Mouse (Mus musculus) embryonic facial prominence, embryonic 13.5 days (tissue): ENCODE data around the gene Pask. TPM values are rescaled to one million over a fixed set of nuclear protein-coding genes. Genes with fewer than 3 reads are reported as not detected.

Experiments
- ATAC-seq: fragments of 200-750 bp; cut with Nextera tagmentation; 2 replicates; pipeline ENCODE4 v1.8.0; 2017; ENCODE audit warnings: low read depth; ENCODE audit not compliant: insufficient number of reproducible peaks, insufficient read depth, low FRiP score, low TSS enrichment
- H3K27ac ChIP-seq: fragments of 300-500 bp; sonication (generic); 2 replicates; pipeline ENCODE4 v1.5.1; 2015; ENCODE audit warnings: moderate library complexity, mild to moderate bottlenecking, inconsistent platforms
- H3K27me3 ChIP-seq: fragments of 300-500 bp; sonication (generic); 2 replicates; pipeline ENCODE4 v1.6.1; 2015; ENCODE audit warnings: mild to moderate bottlenecking, inconsistent platforms
- H3K36me3 ChIP-seq: fragments of 300-500 bp; sonication (generic); 2 replicates; pipeline ENCODE4 v1.6.1; 2015; ENCODE audit warnings: mild to moderate bottlenecking, inconsistent platforms
- H3K4me1 ChIP-seq: fragments of 300-500 bp; sonication (generic); 2 replicates; pipeline ENCODE4 v1.6.1; 2015; ENCODE audit warnings: inconsistent platforms
- H3K4me2 ChIP-seq: fragments of 300-500 bp; sonication (generic); 2 replicates; pipeline ENCODE4 v1.6.1; 2015; ENCODE audit warnings: moderate library complexity, mild to moderate bottlenecking, inconsistent platforms
- H3K4me3 ChIP-seq: fragments of 300-500 bp; sonication (generic); 2 replicates; pipeline ENCODE4 v1.5.1; 2015; ENCODE audit warnings: mild to moderate bottlenecking, inconsistent platforms
- H3K9ac ChIP-seq: fragments of 300-500 bp; sonication (generic); 2 replicates; pipeline ENCODE4 v1.6.1; 2015; ENCODE audit warnings: mild to moderate bottlenecking, inconsistent platforms
- H3K9me3 ChIP-seq: fragments of 300-500 bp; sonication (generic); 2 replicates; pipeline ENCODE4 v1.6.1; 2016; ENCODE audit warnings: inconsistent platforms
- WGBS: fragments of 180-500 bp; shearing (Covaris S2); methylation state at CpG from one replicate; pipeline ENCODE4 v1.1.7; 2015; ENCODE audit warnings: mixed read lengths; 5-methylcytosine and 5-hydroxymethylcytosine counted together
- microRNA-seq: library from miRNA; unstranded; fragments of <30 nt; microRNA quantifications from one replicate; pipeline ENCODE4, GENCODE M21; 2016
- polyA plus RNA-seq: library from polyadenylated mRNA; unstranded; fragments of >200 nt; fragmentation: Nextera tagmentation; extraction: Ambion mirVana; gene quantifications from 2 replicates; pipeline ENCODE4 v1.2.1, GENCODE M21; 2015

The Pask gene
- polyA plus RNA-seq, 1 experiment from 2014 or later: 17.7 TPM

GRCm38 (mm10) chr1:93275561-93275960 is 67.7 kb downstream of the Pask start:
- Histone ChIP-seq H3K4me3 (no peak overlapping the region), H3K4me2 (no peak overlapping the region), H3K4me1 (no peaks in the 10 kb centered on the region), H3K27ac (no peak overlapping the region), H3K9me3 (no peaks in the 10 kb centered on the region), H3K27me3 (no peaks in the 10 kb centered on the region), H3K36me3 (peaks cover 22% of the 10 kb centered on the region), H3K9ac (no peak overlapping the region)
- WGBS: 79% methylated on average over 6 of the region's 6 CpGs
- no peak for ATAC-seq

DNA sequence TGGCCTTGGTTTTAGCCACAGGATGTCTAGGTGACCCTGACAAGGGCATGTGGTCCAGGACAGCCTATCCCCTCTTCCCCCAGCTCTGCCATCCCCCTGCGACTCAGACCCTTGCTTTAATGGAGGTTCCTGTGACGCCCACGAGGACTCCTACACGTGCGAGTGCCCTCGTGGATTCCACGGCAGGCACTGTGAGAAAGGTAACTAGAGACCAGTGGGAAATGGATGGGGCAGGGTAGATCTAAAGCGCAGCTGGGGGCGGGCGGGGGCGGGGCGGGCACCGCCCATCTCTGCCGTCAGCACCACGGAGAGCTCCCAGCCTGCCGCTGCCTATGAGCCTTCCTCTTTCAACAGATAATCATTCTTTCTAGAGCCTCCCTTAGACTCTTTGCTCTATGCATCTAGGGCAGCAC is 70.9 kb downstream of the Pask start:
- Histone ChIP-seq H3K27me3 (no peaks in the 10 kb centered on the region), H3K4me2 (no peak overlapping the region), H3K27ac (no peak overlapping the region), H3K4me3 (no peak overlapping the region), H3K9ac (no peak overlapping the region), H3K9me3 (no peaks in the 10 kb centered on the region), H3K4me1 (peaks cover under 1% of the 10 kb centered on the region; the same call in 1 of the 2 replicates), H3K36me3 (peaks cover 22% of the 10 kb centered on the region)
- no peak for ATAC-seq
- WGBS: 2% methylated on average over 16 of the region's 16 CpGs

- Histone ChIP-seq H3K9ac (no peak overlapping the region), H3K9me3 (no peaks in the 10 kb centered on the region), H3K27ac (no peak overlapping the region), H3K4me3 (no peak overlapping the region), H3K36me3 (peaks cover 22% of the 10 kb centered on the region), H3K4me1 (peaks cover 4% of the 10 kb centered on the region; the same call in 1 of the 2 replicates), H3K27me3 (no peaks in the 10 kb centered on the region), H3K4me2 (no peak overlapping the region)
- ATAC-seq: no peak
- 67% methylated on average over 6 of the region's 6 CpGs for WGBS
Observed at GRCm38 (mm10) chr1:93271751-93272150, 71.5 kb downstream of the Pask start.

DNA sequence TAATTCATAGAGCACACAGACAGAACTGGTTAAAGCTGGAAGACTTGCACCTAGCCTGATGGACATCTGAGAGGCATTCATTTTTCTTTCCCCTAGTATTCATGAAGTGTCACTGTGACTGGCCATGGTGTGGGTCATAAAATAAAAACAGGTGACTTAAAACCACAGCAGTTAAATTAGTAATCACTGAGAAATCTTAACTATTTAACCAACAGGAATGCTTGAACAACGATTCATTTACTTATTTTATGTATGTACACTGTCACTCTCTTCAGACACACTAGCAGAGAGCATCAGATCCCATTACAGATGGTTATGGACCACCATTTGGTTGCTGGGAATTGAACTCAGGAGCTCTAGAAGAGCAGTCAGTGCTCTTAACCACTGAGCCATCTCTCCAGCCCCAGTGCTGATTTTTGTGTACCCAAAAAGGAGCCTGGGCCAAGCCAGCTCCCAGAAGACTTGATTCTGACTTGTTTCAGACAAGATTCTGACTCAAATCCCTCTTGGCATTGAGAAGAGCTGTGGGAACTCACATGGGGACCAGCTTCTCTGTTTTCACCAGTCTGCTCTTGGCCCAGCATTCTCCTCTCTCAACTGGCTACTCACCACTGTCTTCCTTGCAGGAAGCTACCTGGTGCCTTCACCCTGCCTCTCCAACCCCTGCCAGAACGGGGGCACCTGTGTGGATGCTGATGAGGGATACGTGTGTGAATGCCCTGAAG is 72.6 kb downstream of the Pask start:
- H3K9me3 ChIP-seq: no peaks in the 10 kb centered on the region
- H3K27ac ChIP-seq: no peak overlapping the region
- ATAC-seq: no peak
- no peaks in the 10 kb centered on the region for H3K27me3 ChIP-seq
- no peak overlapping the region for H3K4me3 ChIP-seq
- WGBS: 63% methylated on average over 3 of the region's 3 CpGs
- no peak overlapping the region for H3K4me2 ChIP-seq
- peaks cover 19% of the 10 kb centered on the region for H3K36me3 ChIP-seq
- H3K9ac ChIP-seq: no peak overlapping the region
- peaks cover 4% of the 10 kb centered on the region; the same call in 1 of the 2 replicates for H3K4me1 ChIP-seq

DNA sequence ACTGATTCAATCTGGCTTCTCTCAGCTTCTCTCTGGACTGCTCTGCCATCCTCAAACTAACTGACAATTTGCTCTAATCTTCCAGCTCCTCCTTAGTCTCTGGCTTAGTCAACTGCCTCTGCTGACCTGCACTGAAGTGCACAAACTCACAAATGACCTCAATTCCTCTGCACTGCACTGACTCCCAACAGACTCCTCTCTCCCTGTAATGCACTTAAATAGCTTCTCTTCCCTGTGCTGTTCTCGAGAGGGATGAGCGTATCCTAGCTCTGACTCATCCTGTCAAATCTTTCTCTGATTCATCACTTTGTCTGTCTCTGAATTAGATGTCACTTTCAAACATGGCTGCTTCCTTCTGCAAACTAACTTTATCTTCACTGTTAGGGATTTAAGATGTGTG is 75.0 kb downstream of the Pask start:
- Histone ChIP-seq H3K4me1 (peaks cover 4% of the 10 kb centered on the region; the same call in 1 of the 2 replicates), H3K27me3 (no peaks in the 10 kb centered on the region), H3K4me3 (no peak overlapping the region), H3K9me3 (no peaks in the 10 kb centered on the region), H3K4me2 (no peak overlapping the region), H3K9ac (no peak overlapping the region), H3K27ac (no peak overlapping the region), H3K36me3 (no peaks in the 10 kb centered on the region)
- no peak for ATAC-seq
- WGBS: 87% methylated on average over 2 of the region's 2 CpGs

DNA sequence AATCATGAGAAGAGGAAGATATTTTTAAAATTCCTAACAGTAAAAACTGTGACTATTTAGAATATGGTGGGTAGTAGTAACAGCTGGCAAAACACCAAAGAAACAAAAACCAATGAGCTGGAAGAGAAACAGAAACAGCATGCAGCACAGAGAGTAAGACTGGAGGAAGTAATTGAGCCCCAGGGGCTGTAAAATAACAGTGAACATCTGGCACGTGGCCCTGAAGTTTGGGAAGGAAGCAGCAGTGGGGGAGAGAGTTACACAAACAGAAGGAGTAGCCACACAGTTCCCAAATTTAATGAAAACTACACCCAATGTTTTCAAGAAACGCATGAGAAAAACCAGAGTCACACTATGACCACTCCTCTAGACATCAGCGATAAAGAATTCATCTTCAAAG is 76.1 kb downstream of the Pask start:
- 38% methylated on average over 3 of the region's 3 CpGs for WGBS
- Histone ChIP-seq H3K9ac (no peak overlapping the region), H3K36me3 (no peaks in the 10 kb centered on the region), H3K27ac (no peak overlapping the region), H3K4me2 (no peak overlapping the region), H3K9me3 (no peaks in the 10 kb centered on the region), H3K4me3 (no peak overlapping the region), H3K27me3 (no peaks in the 10 kb centered on the region), H3K4me1 (peaks cover 4% of the 10 kb centered on the region; the same call in 1 of the 2 replicates)
- ATAC-seq: no peak

Small RNAs within 50 kb of the gene (microRNA-seq; reads per million reads assigned to microRNA genes)
- gene Mir6345 (not detected), gene Mir6901 (0.55 reads per million), gene Mir6902 (not detected)

Other genes starting within 250 kb of the Pask start
- gene Kif1a, start 241.5 kb downstream of the Pask start, polyA plus RNA-seq: 24.6 and 27.0 TPM in 2 replicates
- gene Agxt, start 208.2 kb downstream of the Pask start, polyA plus RNA-seq: 0.25 TPM in 1 of 2 replicates, not detected in the other
- gene 2310007B03Rik, start 182.5 kb downstream of the Pask start, polyA plus RNA-seq: 1.3 and 1.4 TPM in 2 replicates
- 0.04 and 0.08 TPM in 2 replicates for gene Crocc2, start 174.8 kb downstream of the Pask start, polyA plus RNA-seq
- 13.8 and 23.0 TPM in 2 replicates for gene Sned1, start 107.6 kb downstream of the Pask start, polyA plus RNA-seq
- gene Mterf4, start 37.6 kb downstream of the Pask start, polyA plus RNA-seq: 32.0 and 36.3 TPM in 2 replicates
- gene Ppp1r7, start 628 bp downstream of the Pask start, polyA plus RNA-seq: 57.9 and 64.2 TPM in 2 replicates
- 0.49 and 0.62 TPM in 2 replicates for gene Ano7, start 30.4 kb upstream of the Pask start, polyA plus RNA-seq
- 179 and 184 TPM in 2 replicates for gene Hdlbp, start 135.3 kb upstream of the Pask start, polyA plus RNA-seq
- gene Farp2, start 168.6 kb upstream of the Pask start, polyA plus RNA-seq: 10.5 and 10.9 TPM in 2 replicates